Mouse (Mus musculus): ENCODE measurements around the gene Fads3.

The Fads3 gene

DNA sequence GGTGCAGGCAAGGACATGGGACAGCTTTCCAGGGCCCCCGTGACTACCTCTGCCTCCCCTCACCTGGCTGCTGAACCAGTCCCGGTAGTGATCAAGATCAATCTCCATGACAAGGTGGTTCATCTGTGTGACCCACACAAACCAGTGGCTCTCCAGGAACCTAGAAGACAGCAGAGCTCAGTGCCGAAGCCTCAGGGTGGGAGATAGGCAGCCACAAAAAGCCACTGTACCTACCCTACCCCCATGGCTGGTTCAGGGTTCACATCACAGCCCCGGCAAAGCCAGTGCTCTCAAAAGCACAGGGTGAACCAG lies 24.8 kb downstream of the Fads3 start:
- in situ Hi-C loops (cut with MboI) = no loop called here

DNA sequence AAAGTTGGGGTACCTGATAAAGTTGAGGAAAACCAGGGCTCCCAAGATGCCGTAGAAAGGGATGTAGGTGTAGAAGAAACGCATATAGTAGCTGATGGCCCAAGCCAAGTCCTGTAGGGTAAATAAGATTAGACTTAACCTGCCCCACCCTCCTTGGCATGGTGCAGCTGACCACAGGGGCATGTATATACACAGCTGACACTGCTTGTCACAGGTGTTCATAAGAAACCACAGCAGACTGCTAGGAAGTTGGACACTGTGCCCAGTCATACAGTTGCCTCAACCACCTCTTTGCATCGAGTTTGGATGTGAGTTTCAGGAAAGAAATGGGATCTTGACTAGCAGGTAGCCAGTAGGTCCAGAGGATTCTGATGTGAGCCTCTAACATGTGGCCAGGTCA lies 25.1 kb downstream of the Fads3 start:
- in situ Hi-C loops (cut with MboI) = no loop called here

DNA sequence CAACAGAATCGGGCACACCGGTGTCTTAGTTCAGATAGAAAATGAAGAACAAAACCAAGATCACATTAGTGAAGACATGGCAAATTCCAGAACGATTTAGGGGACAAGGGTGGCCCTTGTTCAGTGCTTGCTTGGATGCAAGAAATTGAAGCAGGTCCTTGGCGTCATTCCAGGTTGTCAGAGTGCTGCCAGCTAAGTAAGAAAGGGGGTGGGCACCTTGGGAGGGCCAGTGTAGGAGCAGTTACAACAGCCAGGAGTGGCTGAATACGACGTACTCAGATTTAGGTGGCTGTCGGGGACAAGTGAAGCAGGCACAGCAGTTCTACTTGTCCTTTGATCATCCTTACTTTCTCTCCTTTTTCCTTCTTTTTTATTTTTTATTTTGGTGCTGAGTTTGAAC lies 26.3 kb downstream of the Fads3 start:
- in situ Hi-C loops (cut with MboI) = no loop called here

DNA sequence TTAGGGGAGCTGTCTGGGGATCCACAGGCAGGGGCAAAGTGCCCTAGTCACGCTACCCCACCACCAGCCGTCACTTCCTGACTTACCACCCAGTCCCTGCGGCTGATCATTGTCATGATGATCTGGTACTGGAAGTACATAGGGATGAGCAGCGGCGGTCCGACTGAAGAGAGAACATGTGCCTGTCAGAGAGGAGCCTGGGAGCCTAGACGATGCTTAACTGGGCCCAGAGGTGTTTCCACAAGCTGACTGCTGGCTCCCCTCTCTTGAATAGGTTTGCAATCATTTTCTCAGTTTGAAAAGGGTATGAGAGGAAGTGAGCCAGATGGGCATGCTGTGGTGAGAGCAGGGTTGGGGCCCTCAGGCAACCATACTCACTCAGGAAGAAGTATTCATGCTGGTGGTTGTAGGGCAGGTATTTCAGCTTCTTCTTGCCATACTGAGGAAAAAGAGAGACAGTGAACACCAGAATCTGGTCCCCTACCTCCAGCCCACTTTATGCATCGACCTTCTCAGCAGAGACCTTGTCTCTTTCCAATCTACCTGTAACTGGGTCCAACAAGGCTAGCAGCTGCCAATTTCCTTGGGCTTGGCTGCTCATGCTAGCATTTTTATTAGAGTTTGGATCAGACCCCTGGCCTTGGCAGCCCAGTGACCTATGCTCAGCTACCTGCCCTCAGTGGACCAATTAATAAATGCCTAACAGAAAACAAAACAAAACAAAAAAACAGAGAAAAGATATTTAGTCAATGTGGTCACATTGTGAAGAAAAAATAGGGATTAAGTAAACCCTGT lies 29.0 kb downstream of the Fads3 start:
- in situ Hi-C loops (cut with MboI) = no loop called here

DNA sequence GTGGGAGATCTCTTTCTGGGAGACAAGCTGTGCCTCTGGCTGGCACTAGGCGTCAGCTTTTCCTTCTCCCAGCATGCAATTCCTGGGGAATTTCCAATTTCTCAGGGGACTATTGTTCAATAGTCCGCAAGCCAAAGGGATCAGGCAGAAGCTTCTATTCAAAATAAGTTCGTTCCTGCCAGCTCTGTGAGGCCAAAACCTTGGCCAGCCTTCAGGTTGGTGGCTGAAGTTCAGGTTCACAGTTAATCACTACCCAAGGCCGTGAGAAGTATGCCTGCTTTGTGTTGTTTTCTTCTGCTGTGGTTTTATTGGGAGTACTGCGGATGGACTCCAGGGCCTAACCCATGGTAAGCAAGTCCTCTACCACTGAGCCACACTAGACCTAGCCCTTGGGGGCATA lies 29.8 kb downstream of the Fads3 start:
- in situ Hi-C loops (cut with MboI) = no loop called here

DNA sequence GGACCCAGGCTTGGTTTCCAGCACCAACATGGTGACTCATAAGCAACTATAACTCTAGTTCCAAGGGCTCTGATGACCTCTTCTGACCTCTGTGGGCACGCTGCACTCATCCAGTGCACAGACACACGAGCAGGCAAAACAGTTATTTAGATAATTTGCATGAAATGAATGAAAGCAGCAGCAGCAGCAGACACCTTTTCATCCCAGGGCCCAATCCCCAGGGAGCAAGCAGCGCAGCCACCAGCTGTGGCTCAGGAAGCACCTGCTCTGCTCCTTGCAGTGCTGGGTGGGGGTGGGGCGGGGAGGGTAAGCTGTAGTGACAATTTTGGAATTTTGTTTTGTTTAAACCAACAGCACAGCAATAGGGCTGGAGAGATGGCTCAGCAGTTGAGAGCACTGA lies 30.5 kb downstream of the Fads3 start:
- in situ Hi-C loops (cut with MboI) = no loop called here

DNA sequence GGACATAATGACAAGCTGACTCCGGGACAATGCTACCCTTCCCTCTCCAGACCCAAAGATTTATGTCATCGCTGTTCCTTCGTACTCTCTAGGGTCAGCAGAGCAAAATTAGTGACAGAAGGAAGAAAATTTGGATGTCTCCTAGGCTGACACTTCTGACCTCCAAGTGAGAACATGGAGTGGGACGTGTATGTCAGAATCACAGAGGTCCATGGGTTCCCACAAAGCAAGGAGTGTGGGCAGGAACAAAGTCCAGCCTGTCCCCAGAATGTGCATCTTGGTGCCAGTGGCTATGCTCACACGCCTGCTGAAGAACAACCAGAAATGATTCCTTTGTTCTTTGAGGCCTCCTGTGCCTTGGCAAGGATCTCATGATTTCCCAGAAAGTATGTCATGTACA lies 31.8 kb downstream of the Fads3 start:
- in situ Hi-C loops (cut with MboI) = no loop called here

DNA sequence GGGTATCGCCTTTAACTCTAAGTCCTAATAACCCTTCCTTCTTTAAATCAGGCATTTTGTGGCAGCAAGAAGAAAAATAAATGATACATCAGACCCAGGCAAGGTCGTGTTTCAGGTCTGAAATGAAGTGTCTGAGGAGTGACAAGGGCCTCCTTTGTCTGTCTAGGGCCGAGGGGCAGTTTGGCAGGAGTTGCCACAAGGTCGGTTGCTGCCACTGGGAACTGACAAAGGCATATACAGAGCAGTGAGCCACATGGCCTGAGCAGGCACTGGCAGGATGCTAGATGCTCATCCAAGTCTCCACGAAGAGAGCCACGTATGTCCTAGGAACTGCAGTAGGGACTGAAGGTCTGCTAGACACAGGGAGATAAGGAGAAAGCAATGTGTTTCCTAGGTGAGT lies 37.0 kb downstream of the Fads3 start:
- in situ Hi-C loops (cut with MboI) = no loop called here

DNA sequence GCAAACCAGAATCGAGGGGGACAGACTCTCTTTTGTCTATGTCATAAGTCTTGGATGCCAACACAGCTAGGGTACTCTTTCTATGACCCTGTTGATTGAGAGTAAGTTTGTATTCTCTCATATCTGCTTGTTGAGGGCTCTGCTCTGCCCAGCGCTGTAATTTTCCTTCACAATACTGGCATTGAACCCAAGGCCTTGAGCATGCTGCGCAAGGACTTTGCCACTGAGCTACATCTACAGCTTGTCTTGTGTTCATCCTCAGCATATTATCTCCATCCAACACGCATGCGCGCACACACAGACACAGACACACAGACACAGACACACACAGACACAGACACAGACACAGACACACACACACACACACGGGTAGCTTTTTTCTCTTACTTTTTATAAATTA lies 39.0 kb downstream of the Fads3 start:
- in situ Hi-C loops (cut with MboI) = no loop called here

DNA sequence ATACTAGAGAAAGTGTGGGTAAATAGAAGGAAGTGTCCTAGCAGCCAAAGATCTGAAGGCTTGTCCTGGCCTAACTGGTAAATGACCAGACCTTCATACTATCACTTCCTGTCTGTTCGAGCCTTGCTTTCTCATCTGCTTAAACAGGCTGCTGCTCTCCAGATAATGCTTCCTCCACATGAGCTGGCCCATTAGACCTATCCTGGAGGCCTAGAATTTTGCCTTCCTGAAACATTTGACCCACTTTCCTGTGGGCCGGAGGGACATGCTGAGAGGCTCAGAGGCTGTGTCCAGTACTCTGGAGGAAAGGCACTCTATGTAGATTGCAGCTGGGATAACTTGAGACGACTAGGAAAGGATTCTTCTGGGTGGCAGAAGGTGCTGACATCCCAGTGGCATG lies 40.7 kb downstream of the Fads3 start:
- in situ Hi-C loops (cut with MboI) = no loop called here

DNA sequence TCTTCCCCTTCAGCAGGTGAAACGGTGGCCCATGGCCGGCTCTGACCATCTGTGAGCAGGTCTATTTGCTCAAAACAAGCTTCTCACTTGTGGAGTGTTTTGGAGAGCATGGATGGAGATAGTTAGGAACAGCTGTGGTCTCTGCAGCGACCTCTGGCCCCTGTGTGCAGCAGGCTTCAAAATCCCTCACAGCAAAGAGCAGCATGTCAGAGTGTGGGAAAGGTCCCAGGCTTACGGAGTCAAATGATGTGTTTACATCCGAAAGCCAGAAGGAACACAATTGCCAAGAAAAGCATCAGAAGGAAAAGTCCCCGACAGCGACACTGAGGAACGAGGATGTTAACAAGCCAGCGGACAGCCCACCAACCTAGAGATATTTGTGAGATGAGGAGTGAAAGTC lies 44.1 kb downstream of the Fads3 start:
- in situ Hi-C loops (cut with MboI) = no loop called here

DNA sequence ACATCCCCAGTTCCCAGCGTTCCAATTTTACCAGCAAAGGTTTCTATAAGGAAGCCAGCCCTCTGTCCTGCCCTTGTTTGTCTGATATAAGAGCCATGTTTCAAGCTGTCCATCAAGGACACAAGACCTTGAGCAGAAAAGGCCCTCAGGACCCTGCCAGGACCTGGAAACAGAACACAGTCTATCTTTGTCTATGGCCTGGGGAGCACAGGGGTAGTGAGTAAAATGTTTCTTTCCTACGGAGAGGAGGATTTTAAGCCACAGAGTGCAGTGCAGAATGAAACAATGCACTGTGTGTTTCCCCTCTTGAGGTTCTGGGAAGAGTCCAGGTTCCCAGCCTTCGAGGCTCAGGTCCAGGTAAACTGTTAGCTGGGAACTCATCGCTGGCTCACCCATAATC lies 45.6 kb downstream of the Fads3 start:
- in situ Hi-C loops (cut with MboI) = no loop called here

DNA sequence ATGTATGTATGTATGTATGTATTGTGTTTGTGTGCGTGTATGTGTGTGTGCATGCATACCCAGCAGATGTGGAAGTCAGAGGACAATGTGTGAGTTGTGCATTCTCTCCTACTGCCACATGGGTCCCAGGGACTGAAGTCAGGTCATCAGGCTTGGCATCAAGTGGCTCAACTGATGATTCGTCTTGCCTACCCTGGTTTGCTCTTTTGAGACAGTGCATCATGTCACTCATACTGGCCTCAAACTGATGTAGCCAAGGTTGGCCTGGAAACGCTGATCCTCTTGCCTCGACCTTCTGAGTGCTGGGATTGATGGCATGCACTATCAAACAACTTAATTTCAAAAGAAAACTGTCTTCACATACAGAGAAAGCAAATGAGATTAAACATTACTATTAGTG lies 52.5 kb downstream of the Fads3 start:
- in situ Hi-C loops (cut with MboI) = no loop called here

DNA sequence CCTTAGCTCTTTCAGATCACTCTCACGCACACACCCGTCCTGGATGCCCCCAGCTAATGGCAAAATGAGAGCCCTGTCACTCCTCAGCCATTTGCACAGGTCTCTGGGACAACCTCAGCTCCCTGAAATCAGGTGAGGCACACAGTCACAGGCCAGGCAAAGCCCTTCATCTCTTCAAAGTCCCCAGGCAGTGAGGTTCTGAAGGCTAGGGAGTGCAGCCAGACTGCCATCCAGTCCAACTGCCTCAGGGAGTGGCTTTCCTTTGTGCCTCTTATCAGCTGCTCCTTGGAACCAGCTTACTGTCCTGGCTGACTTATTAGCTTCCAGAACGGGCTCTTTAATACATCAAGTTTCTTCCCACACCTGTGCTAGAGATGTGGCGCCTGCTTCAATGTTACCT lies 53.3 kb downstream of the Fads3 start:
- in situ Hi-C loops (cut with MboI) = no loop called here

DNA sequence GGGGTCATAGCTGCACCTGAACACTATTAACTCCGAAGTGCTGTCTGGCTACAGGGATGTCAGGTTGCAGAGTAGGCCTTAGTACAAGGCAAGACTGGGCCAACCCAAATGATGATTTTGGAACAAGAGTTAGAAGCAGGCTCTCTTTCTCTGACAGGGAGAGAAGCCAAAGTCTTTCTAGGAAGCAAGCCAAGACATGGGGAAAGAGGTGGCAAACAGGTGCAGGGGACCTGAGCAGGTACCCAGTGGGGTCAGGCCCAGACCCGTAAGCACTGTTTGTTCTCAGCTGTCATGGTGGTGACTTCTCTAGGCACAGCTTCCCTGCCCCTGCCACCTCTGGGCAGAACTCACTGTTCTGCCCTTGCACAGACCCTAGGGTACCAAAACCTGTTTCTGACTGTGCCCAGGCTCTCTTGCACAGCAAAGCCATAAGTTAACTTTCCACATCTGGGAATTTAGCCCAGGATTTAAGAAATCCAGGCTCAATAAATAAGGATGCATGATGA lies 55.1 kb downstream of the Fads3 start:
- in situ Hi-C loops (cut with MboI) = no loop called here

DNA sequence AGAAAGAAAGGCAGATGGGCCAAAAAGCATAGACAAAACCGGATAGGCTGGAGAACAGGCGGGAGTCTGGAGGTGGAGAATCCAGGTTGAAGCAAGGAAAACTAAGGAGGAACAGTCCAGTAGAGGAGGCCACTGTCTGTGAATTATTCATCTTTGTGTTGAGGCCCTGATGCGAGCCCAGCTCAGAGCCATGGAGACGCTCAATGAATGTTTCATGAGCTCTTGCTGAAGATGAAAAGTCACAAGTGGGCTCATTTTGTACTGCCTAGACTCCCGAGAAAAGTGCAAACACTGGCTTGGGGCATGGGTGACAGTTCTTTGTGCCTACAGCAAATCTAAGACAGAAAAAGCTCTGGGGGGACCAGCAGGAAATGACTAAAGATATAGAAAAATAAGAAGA lies 56.5 kb downstream of the Fads3 start:
- in situ Hi-C loops (cut with MboI) = no loop called here

DNA sequence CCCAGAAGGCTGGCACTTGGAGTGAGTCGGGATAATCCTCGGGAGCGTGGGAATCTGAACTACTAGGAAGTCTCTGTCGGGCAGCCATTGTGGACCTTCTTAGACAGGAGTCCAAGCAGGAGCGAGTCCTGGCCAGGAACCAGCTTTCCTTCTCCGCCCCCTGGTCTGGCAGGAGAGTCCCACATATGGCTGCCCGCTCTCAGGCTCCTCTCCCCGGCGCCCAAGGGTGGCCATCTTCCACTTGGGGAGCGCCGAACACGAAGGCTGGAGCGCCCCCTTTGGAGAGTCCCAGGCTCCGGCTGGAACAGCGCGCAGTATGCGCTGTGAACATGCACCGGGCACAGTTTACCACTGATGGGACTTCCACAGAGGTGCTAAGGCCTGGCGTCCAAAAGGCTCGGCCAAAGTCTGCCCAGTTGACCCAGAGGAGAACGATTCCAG lies 59.3 kb downstream of the Fads3 start:
- in situ Hi-C loops (cut with MboI) = no loop called here

DNA sequence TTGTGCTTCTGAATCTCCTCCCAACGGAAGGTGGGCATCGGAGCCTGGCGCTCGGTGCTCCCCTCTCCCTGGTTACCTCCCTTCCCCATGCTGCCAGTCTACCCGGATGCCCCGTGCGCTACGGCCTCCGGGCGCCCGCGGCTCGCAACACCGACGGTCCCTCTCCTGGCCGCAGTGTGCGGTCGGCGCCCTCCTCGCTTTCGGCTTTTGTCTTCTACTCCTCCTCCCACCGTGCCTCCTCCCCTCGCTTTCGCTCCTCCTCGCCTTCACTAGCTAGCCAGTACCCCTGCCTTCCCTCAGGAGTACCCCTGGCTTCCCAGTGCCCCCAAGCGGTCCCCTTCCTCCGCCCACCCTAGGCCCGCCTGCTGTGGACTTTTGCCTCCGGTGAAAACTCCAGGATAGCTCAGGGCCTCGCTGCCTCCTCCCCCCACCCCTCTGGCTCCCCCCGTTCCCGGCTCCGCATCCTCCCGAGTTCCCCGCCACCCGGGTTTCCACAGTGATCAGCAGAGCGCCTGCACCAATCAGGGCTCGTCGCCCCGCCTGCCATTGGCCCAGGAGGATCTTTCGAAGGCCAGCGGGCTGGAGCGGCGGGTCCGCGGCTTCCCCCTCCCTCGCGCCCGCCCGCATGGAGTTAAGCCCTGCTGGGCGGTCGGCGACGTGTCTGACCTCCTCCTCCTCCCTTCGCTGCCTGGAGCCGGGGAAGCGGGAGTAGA lies 60.1 kb downstream of the Fads3 start, which contains the start of gene Fads2:
Gene Fads2 (minus strand): TSS at position 406 of the 713 bp plus-strand sequence.
- in situ Hi-C loops (cut with MboI) = no loop called here

DNA sequence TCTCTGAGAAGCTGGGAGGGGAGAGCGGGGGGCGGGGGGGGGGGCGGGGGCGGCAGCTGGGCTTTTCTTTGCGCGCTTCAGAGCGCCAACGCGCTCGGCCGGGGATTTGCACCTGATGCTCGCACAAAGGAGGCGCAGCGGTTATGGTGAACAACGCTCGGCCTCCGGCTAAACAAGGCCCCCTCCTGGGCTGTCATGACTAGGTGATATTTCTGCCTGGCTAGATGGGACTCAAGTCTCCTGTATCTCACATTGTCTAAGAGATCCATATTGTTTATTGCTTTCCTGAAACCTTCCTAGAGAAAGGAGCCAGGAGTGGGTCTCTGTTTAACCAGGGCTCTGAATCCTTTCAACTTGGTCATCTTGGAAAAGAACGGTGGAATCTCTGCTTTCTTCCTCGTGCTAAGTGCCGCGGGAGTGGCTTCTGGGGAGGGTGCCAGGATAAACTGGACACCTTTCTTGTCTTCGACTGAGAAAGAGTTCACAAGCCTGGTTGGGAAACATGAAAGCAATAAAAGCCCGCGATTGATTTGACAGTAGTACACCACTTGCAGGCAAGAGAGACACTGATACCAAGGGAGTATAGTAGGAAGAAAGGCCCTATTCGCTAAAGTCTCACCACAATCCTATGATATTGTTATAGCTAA lies 60.8 kb downstream of the Fads3 start:
- in situ Hi-C loops (cut with MboI) = no loop called here

DNA sequence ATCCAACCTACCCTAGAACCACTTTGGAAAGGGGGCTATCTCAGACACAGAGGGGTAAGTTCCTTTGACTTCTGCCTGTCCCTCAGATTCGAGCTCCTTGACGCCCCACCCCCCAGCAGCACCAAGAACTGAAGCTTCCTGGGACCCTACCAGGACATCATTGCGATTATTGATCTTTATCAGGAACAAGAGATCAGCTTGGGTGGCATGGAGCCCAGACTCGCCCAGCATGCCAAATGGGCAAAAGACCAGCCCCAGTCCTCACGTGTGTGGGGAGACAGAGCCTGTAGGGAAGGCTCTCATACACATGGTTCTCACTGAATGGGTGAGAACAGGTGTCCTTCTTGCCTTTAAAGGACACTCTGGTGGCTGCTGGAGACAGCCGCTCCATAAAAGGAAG lies 62.9 kb downstream of the Fads3 start:
- in situ Hi-C loops (cut with MboI) = no loop called here

DNA sequence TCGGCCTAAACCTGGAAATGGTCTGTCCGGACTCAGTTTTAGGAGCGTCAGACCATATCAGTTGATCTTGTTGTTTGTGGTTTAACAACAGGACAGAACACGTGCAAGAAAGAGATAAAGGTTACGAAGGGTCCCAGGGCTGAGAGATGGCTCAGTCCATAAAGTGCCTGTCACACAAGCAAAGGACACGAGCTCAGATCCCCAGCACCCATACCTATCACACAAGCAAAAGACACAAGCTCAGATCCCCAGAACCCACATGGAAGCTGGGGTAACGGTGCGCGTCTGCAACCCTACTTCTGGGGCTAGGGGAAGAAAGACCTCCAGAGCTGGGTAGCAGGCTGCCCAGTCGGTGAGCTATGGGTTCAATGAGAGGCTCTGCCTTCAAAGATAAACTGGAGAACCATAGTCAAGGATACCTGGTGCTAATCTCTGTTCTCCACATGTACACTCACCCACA lies 63.7 kb downstream of the Fads3 start:
- in situ Hi-C loops (cut with MboI) = no loop called here

DNA sequence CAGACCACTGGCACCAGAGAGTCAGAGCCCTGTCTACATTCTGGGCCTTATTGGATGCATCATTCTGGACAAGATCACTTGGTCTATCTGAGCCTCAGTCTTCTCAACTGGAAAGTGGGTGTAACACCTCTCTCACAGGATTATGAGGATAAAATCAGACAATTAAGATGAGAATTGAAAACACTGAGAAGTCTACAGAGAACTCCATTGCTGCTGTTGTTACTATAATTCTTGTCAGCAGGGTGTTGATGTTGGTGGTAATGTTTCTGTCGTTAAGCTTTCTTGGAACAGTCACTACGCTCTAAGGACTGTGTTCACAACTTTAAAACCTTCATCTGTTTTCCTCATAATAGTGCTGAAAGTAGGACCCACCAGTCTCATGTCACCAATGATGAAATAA lies 65.3 kb downstream of the Fads3 start:
- in situ Hi-C loops (cut with MboI) = no loop called here

DNA sequence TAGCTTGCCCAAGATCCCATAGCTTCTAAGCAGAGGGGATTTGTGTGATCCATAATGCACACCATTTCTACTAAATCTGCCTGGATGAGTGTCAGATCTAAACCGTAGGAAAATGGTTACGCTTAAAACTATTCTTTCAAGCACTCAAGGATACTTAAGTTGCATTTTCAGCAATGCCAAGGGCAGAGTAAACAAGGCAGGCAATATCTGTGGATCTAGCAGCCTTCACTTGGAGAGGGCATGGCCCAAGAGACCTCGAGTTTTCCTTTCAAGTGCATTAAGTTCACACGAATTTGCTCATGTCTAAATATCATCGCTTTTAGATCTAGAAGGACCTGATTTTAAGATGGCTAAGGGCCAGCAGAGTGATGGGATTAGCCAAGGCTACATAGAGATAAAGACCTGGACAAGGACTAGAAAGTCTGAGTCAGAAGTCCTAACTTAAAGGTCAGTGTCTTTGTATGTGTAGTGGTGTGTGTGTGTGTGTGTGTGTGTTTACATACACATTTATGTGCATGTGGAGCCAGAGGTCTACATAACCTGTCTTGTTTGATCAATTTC lies 65.8 kb downstream of the Fads3 start:
- in situ Hi-C loops (cut with MboI) = no loop called here

All from mature B cell (primary cell).